Mouse (Mus musculus) embryonic facial prominence, embryonic 15.5 days (tissue): Measurements from ENCODE around the gene Nkiras1. TPM values are rescaled to one million over a fixed set of nuclear protein-coding genes. Genes with fewer than 3 reads are reported as not detected.
A peak's percentile ranks its signal among the peaks of the same experiment; 100 is the strongest.
"Not testable (repeated sequence)": the region's sequence is repeated elsewhere in the genome, so short reads cannot be mapped to it uniquely, and the experiment has no call there.

Experiments
- ATAC-seq: fragments of 200-750 bp; cut with Nextera tagmentation; 2 replicates; pipeline ENCODE4 v1.8.0; 2017; ENCODE audit warnings: low read depth, moderate TSS enrichment; ENCODE audit not compliant: insufficient number of reproducible peaks, low FRiP score, low TSS enrichment
- H3K27ac ChIP-seq: fragments of 300-500 bp; sonication (generic); replicated peaks from 2 replicates; pipeline ENCODE4 v1.5.1; 2015; ENCODE audit warnings: mild to moderate bottlenecking, inconsistent platforms
- H3K27me3 ChIP-seq: fragments of 300-500 bp; sonication (generic); 2 replicates; pipeline ENCODE4 v1.6.1; 2015; ENCODE audit warnings: inconsistent platforms
- H3K36me3 ChIP-seq: fragments of 300-500 bp; sonication (generic); 2 replicates; pipeline ENCODE4 v1.6.1; 2015; ENCODE audit warnings: mild to moderate bottlenecking, inconsistent platforms
- H3K4me1 ChIP-seq: fragments of 300-500 bp; sonication (generic); 2 replicates; pipeline ENCODE4 v1.6.1; 2015; ENCODE audit warnings: inconsistent platforms
- H3K4me2 ChIP-seq: fragments of 300-500 bp; sonication (generic); replicated peaks from 2 replicates; pipeline ENCODE4 v1.6.1; 2015; ENCODE audit warnings: mild to moderate bottlenecking, inconsistent platforms
- H3K4me3 ChIP-seq: fragments of 300-500 bp; sonication (generic); replicated peaks from 2 replicates; pipeline ENCODE4 v1.5.1; 2015; ENCODE audit warnings: mild to moderate bottlenecking, inconsistent platforms
- H3K9ac ChIP-seq: fragments of 300-500 bp; sonication (generic); 2 replicates; pipeline ENCODE4 v1.6.1; 2015; ENCODE audit warnings: inconsistent platforms
- H3K9me3 ChIP-seq: fragments of 300-500 bp; sonication (generic); replicated peaks from 2 replicates; pipeline ENCODE4 v1.6.1; 2016; ENCODE audit warnings: inconsistent platforms
- WGBS: fragments of 180-500 bp; shearing (Covaris S2); methylation state at CpG from one replicate; pipeline ENCODE4 v1.1.7; 2015; 5-methylcytosine and 5-hydroxymethylcytosine counted together
- polyA plus RNA-seq: library from polyadenylated mRNA; unstranded; fragments of >200 nt; fragmentation: Nextera tagmentation; extraction: Ambion mirVana; gene quantifications from 2 replicates; pipeline ENCODE4 v1.2.1, GENCODE M21; 2015

Nkiras1 gene
- 20.9 and 21.3 TPM in 2 replicates for polyA plus RNA-seq

GRCm38 (mm10) chr14:18270529-18271441 is at the start of gene Nkiras1, which contains the start of gene Rpl15:
Gene Nkiras1 (plus strand): TSS chr14:18271136.
Gene Rpl15 (minus strand): TSS chr14:18271391.
- Histone ChIP-seq H3K4me3 (peak within 1 kb of the TSS; percentile 86), H3K9ac (peak within 1 kb of the TSS; percentile 91), H3K27ac (peak within 1 kb of the TSS; percentile 89), H3K27me3 (no peaks in the 10 kb centered on the region), H3K9me3 (no peaks in the 10 kb centered on the region), H3K4me1 (peaks cover 12% of the 10 kb centered on the region), H3K36me3 (peaks cover 22% of the 10 kb centered on the region), H3K4me2 (peak within 1 kb of the TSS; percentile 61)
- under 1% methylated on average over 78 of the region's 78 CpGs for WGBS
- ATAC-seq: peak; percentile 100

GRCm38 (mm10) chr14:18221977-18222376 is 49.0 kb upstream of the Nkiras1 start:
- Histone ChIP-seq H3K4me3 (no peak overlapping the region), H3K36me3 (no peaks in the 10 kb centered on the region), H3K27me3 (no peaks in the 10 kb centered on the region), H3K4me1 (no peaks in the 10 kb centered on the region), H3K27ac (no peak overlapping the region), H3K9ac (no peak overlapping the region), H3K9me3 (no peaks in the 10 kb centered on the region), H3K4me2 (no peak overlapping the region)
- WGBS: 90% methylated on average over 6 of the region's 6 CpGs
- ATAC-seq: no peak

GRCm38 (mm10) chr14:18225431-18225830 is 45.5 kb upstream of the Nkiras1 start:
- not testable (repeated sequence) for H3K9me3 ChIP-seq, ATAC-seq, H3K4me2 ChIP-seq, H3K4me3 ChIP-seq, H3K4me1 ChIP-seq, H3K9ac ChIP-seq, H3K27ac ChIP-seq, H3K27me3 ChIP-seq, H3K36me3 ChIP-seq
- 97% methylated on average over 11 of the region's 11 CpGs for WGBS

- not testable (repeated sequence) for ATAC-seq, H3K9ac ChIP-seq, H3K27ac ChIP-seq, H3K4me3 ChIP-seq, H3K4me2 ChIP-seq, H3K36me3 ChIP-seq, H3K27me3 ChIP-seq, H3K9me3 ChIP-seq, H3K4me1 ChIP-seq
- WGBS: 71% methylated on average over 11 of the region's 11 CpGs
Observed at GRCm38 (mm10) chr14:18226181-18226580, 44.8 kb upstream of the Nkiras1 start.

GRCm38 (mm10) chr14:18229751-18230150 is 41.2 kb upstream of the Nkiras1 start:
- H3K27me3 ChIP-seq, H3K9ac ChIP-seq, H3K27ac ChIP-seq, H3K4me3 ChIP-seq, H3K4me1 ChIP-seq, H3K36me3 ChIP-seq, ATAC-seq, H3K4me2 ChIP-seq, H3K9me3 ChIP-seq: not testable (repeated sequence)
- WGBS: 92% methylated on average over 10 of the region's 10 CpGs

- H3K4me3 ChIP-seq, H3K9me3 ChIP-seq, H3K4me1 ChIP-seq, ATAC-seq, H3K36me3 ChIP-seq, H3K27ac ChIP-seq, H3K4me2 ChIP-seq, H3K27me3 ChIP-seq, H3K9ac ChIP-seq: not testable (repeated sequence)
- 89% methylated on average over 8 of the region's 8 CpGs for WGBS
Observed at GRCm38 (mm10) chr14:18231866-18232265, 39.1 kb upstream of the Nkiras1 start.

- H3K4me1 ChIP-seq: peaks cover 5% of the 10 kb centered on the region; the same call in 1 of the 2 replicates
- no peaks in the 10 kb centered on the region for H3K9me3 ChIP-seq
- H3K36me3 ChIP-seq: no peaks in the 10 kb centered on the region
- no peak overlapping the region for H3K9ac ChIP-seq
- H3K4me2 ChIP-seq: no peak overlapping the region
- H3K27ac ChIP-seq: no peak overlapping the region
- H3K4me3 ChIP-seq: no peak overlapping the region
- 84% methylated on average over 2 of the region's 2 CpGs for WGBS
- H3K27me3 ChIP-seq: no peaks in the 10 kb centered on the region
- ATAC-seq: no peak
Observed at GRCm38 (mm10) chr14:18233076-18233475, 37.9 kb upstream of the Nkiras1 start.

GRCm38 (mm10) chr14:18233981-18234960 is 36.7 kb upstream of the Nkiras1 start:
- no peak overlapping the region for H3K9ac ChIP-seq
- ATAC-seq: no peak
- H3K27ac ChIP-seq: peak overlapping the region; percentile 63
- 37% methylated on average over 5 of the region's 5 CpGs for WGBS
- no peak overlapping the region for H3K4me2 ChIP-seq
- no peaks in the 10 kb centered on the region for H3K9me3 ChIP-seq
- H3K27me3 ChIP-seq: no peaks in the 10 kb centered on the region
- no peaks in the 10 kb centered on the region for H3K36me3 ChIP-seq
- peaks cover 5% of the 10 kb centered on the region; the same call in 1 of the 2 replicates for H3K4me1 ChIP-seq
- H3K4me3 ChIP-seq: no peak overlapping the region

- H3K4me3 ChIP-seq, H3K9me3 ChIP-seq, H3K9ac ChIP-seq, H3K27ac ChIP-seq, ATAC-seq, H3K4me1 ChIP-seq, H3K36me3 ChIP-seq, H3K27me3 ChIP-seq, H3K4me2 ChIP-seq: not testable (repeated sequence)
- WGBS: 77% methylated on average over 2 of the region's 2 CpGs
Observed at GRCm38 (mm10) chr14:18236496-18237235, 34.3 kb upstream of the Nkiras1 start.

GRCm38 (mm10) chr14:18237381-18237780 is 33.6 kb upstream of the Nkiras1 start:
- no peak for ATAC-seq
- Histone ChIP-seq H3K4me1 (peaks cover 5% of the 10 kb centered on the region; the same call in 1 of the 2 replicates), H3K9ac (no peak overlapping the region), H3K27ac (no peak overlapping the region; the same call in 1 of the 2 replicates), H3K27me3 (no peaks in the 10 kb centered on the region), H3K36me3 (no peaks in the 10 kb centered on the region), H3K4me3 (peak overlapping the region; percentile 85), H3K9me3 (no peaks in the 10 kb centered on the region), H3K4me2 (peak overlapping the region; percentile 88)
- WGBS: 40% methylated on average over 4 of the region's 4 CpGs
